Mouse (Mus musculus) central nervous system, embryonic 14 days (tissue): ENCODE measurements around the gene Ccdc186. TPM values are rescaled to one million over a fixed set of nuclear protein-coding genes. Genes with fewer than 3 reads are reported as not detected.

ENCODE experiments used
- polyA plus RNA-seq: library from polyadenylated mRNA; depleted of rRNA; stranded (reverse); fragments of >200 nt; gene quantifications from 2 replicates; pipeline ENCODE4 v1.2.3, GENCODE M21; 2012; rRNA removed

Ccdc186 gene
- 16.5 and 17.7 TPM in 2 replicates for polyA plus RNA-seq

DNA sequence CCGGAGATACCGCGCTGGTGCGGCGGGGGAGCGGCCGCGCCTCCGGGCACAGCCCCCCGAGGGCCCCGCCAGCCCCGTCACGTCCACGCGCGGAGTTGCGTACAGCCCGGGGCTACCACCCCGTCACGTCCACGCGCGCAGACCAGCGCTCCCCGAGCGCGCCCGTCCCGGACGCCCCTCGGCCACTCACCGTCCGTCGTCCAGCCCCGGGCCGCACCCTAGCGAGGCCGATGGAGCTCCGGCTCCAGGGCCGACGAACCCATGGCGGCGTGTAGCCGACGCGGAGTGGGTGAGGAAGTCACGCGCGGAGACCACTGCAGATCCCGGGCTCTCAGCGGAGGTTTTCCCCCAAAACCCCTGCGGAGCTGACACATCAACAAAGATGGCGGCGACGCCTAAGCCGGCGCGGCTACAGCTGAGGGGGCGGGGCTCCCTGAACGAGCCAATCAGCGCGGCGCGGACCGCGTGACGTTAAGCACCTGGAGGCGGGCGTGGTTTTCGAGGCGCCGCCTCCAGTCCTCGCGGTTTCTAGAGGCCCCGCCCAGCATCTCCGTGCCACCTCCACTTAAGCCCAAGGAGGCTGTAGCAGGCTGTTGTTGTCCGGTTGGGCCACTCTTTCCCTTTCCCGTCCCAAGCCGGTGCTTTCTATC lies at the start of gene Ccdc186:
Ccdc186 (minus strand) TSS at position 393 of the 650 bp plus-strand sequence.

GRCm38 (mm10) chr19:56826047-56826631 lies 4.1 kb upstream of the Ccdc186 start, which contains the start of gene Tdrd1:
Tdrd1 (plus strand) TSS chr19:56826209.

Other genes starting within 250 kb of the Ccdc186 start
- gene Adrb1, start 100.0 kb downstream of the Ccdc186 start, polyA plus RNA-seq, result 1.5 and 1.8 TPM in 2 replicates
- gene Tdrd1, start 4.0 kb upstream of the Ccdc186 start, polyA plus RNA-seq, result 0.59 and 1.3 TPM in 2 replicates
- 0.72 and 2.5 TPM in 2 replicates for gene Vwa2, start 52.1 kb upstream of the Ccdc186 start, polyA plus RNA-seq
- gene Afap1l2, start 186.0 kb upstream of the Ccdc186 start, polyA plus RNA-seq, result 5.4 and 6.9 TPM in 2 replicates